Mouse (Mus musculus) MEL (cell line): ENCODE data around the gene Ttc29. TPM values are rescaled to one million over a fixed set of nuclear protein-coding genes. Genes with fewer than 3 reads are reported as not detected.

Experiments
- DNase-seq: peaks from one replicate; pipeline ENCODE4 v3.0.0; 2011; ENCODE audit warnings: low read depth, low spot score
- H3K27ac ChIP-seq: 2 replicates; pipeline ENCODE4 v1.5.1; 2012; ENCODE audit warnings: low read depth, mild to moderate bottlenecking, control low read depth, low read length, moderate library complexity; ENCODE audit not compliant: control insufficient read depth
- H3K27me3 ChIP-seq, 2 experiments: fragments of 150-350 bp in 1 of 2; sonication (generic) in 1 of 2; 2 replicates each; pipeline ENCODE4 v1.6.1; 2012; ENCODE audit warnings: low read length in 2 of 2, mild to moderate bottlenecking in 2 of 2, improper control_type of control experiment in 1 of 2, moderate library complexity in 1 of 2; ENCODE audit not compliant: insufficient read depth in 2 of 2, control insufficient read depth in 1 of 2
- H3K36me3 ChIP-seq, 2 experiments: 2 replicates each; pipeline ENCODE4 v1.6.1; 2012 to 2014; ENCODE audit warnings: low read length in 2 of 2, improper control_type of control experiment in 1 of 2, inconsistent platforms in 1 of 2, mild to moderate bottlenecking in 1 of 2; ENCODE audit not compliant: insufficient read depth in 2 of 2, control insufficient read depth in 1 of 2
- H3K4me1 ChIP-seq, 2 experiments: fragments of 150-350 bp in 1 of 2; sonication (generic) in 1 of 2; 2 replicates each; pipeline ENCODE4 v1.6.1; 2012; ENCODE audit warnings: low read length in 2 of 2, improper control_type of control experiment in 1 of 2, mild to moderate bottlenecking in 1 of 2; ENCODE audit not compliant: insufficient read depth in 2 of 2, control insufficient read depth in 1 of 2
- H3K4me3 ChIP-seq, 2 experiments: fragments of 150-350 bp in 1 of 2; sonication (generic) in 1 of 2; 2 replicates each; pipeline ENCODE4 v1.5.1; 2012; ENCODE audit warnings: low read depth in 2 of 2, low read length in 2 of 2, mild to moderate bottlenecking in 2 of 2, moderate library complexity in 2 of 2, control low read depth in 1 of 2, improper control_type of control experiment in 1 of 2; ENCODE audit not compliant: control insufficient read depth in 1 of 2, insufficient read depth in 1 of 2
- H3K79me2 ChIP-seq: 2 replicates; pipeline ENCODE4 v1.6.1; 2012; ENCODE audit warnings: mild to moderate bottlenecking, low read length, moderate library complexity; ENCODE audit not compliant: control insufficient read depth, poor library complexity, insufficient read depth
- H3K9ac ChIP-seq: 2 replicates; pipeline ENCODE4 v1.6.1; 2012; ENCODE audit warnings: low read depth, mild to moderate bottlenecking, control low read depth, low read length, moderate library complexity; ENCODE audit not compliant: control insufficient read depth, poor library complexity, severe bottlenecking
- H3K9me3 ChIP-seq: fragments of 150-350 bp; sonication (generic); replicated peaks from 2 replicates; pipeline ENCODE4 v1.6.1; 2012; ENCODE audit warnings: mild to moderate bottlenecking, low read length, improper control_type of control experiment, moderate library complexity; ENCODE audit not compliant: insufficient read depth
- CHD1 ChIP-seq: IDR thresholded peaks from 2 replicates; pipeline ENCODE4 v1.6.1; 2012; ENCODE audit warnings: low read depth, mild to moderate bottlenecking, inconsistent platforms, low read length, improper control_type of control experiment
- CHD2 ChIP-seq: IDR thresholded peaks from 2 replicates; pipeline ENCODE4 v1.6.1; 2011; ENCODE audit warnings: low read length, improper control_type of control experiment
- E2F4 ChIP-seq: IDR thresholded peaks from 2 replicates; pipeline ENCODE4 v1.6.1; 2011; ENCODE audit warnings: low read depth, low read length, improper control_type of control experiment, borderline replicate concordance
- ELF1 ChIP-seq: IDR thresholded peaks from 2 replicates; pipeline ENCODE4 v1.6.1; 2014; ENCODE audit warnings: low read depth, mild to moderate bottlenecking, inconsistent platforms, low read length, improper control_type of control experiment, moderate library complexity
- ETS1 ChIP-seq: IDR thresholded peaks from 2 replicates; pipeline ENCODE4 v1.6.1; 2012; ENCODE audit warnings: low read depth, mild to moderate bottlenecking, inconsistent platforms, low read length, improper control_type of control experiment, moderate library complexity
- GABPA ChIP-seq: IDR thresholded peaks from 2 replicates; pipeline ENCODE4 v1.6.1; 2012; ENCODE audit warnings: low read depth, mild to moderate bottlenecking, inconsistent platforms, low read length, improper control_type of control experiment, moderate library complexity
- GATA1 ChIP-seq: IDR thresholded peaks from 2 replicates; pipeline ENCODE4 v1.6.1; 2011; ENCODE audit warnings: low read depth, low read length, improper control_type of control experiment
- HCFC1 ChIP-seq: IDR thresholded peaks from 2 replicates; pipeline ENCODE4 v1.6.1; 2012; ENCODE audit warnings: low read depth, mild to moderate bottlenecking, inconsistent platforms, low read length, improper control_type of control experiment, moderate library complexity
- JUND ChIP-seq: IDR thresholded peaks from 2 replicates; pipeline ENCODE4 v1.6.1; 2011; ENCODE audit warnings: low read depth, mild to moderate bottlenecking, improper control_type of control experiment, low read length
- KAT2A ChIP-seq: conservative IDR thresholded peaks from 2 replicates; pipeline ENCODE4 v1.6.1; 2012; ENCODE audit warnings: low read depth, low read length, improper control_type of control experiment, inconsistent platforms
- MAFK ChIP-seq: IDR thresholded peaks from 2 replicates; pipeline ENCODE4 v1.6.1; 2011; ENCODE audit warnings: low read depth, mild to moderate bottlenecking, low read length, improper control_type of control experiment, borderline replicate concordance
- MAZ ChIP-seq: IDR thresholded peaks from 2 replicates; pipeline ENCODE4 v1.6.1; 2012; ENCODE audit warnings: low read depth, mild to moderate bottlenecking, inconsistent platforms, low read length, improper control_type of control experiment
- MEF2A ChIP-seq: IDR thresholded peaks from 2 replicates; pipeline ENCODE4 v1.6.1; 2014; ENCODE audit warnings: low read depth, mild to moderate bottlenecking, inconsistent platforms, low read length, improper control_type of control experiment; ENCODE audit not compliant: poor library complexity, insufficient replicate concordance, severe bottlenecking; ENCODE audit errors: extremely low read depth
- MYB ChIP-seq: IDR thresholded peaks from 2 replicates; pipeline ENCODE4 v1.6.1; 2011; ENCODE audit warnings: mild to moderate bottlenecking, low read depth, low read length, improper control_type of control experiment
- MYC ChIP-seq: IDR thresholded peaks from 2 replicates; pipeline ENCODE4 v1.6.1; 2011; ENCODE audit warnings: low read depth, mild to moderate bottlenecking, low read length, improper control_type of control experiment, moderate library complexity
- NELFE ChIP-seq: IDR thresholded peaks from 2 replicates; pipeline ENCODE4 v1.6.1; 2011; ENCODE audit warnings: low read depth, low read length, improper control_type of control experiment
- NRF1 ChIP-seq: IDR thresholded peaks from 2 replicates; pipeline ENCODE4 v1.6.1; 2014; ENCODE audit warnings: low read depth, mild to moderate bottlenecking, inconsistent platforms, low read length, improper control_type of control experiment, moderate library complexity; ENCODE audit not compliant: poor library complexity, insufficient read depth, severe bottlenecking
- POLR2AphosphoS5 ChIP-seq: IDR thresholded peaks from 2 replicates; pipeline ENCODE4 v1.6.1; 2012; ENCODE audit warnings: low read depth, borderline replicate concordance, mild to moderate bottlenecking, inconsistent platforms, low read length, moderate library complexity, mixed read lengths
- RCOR1 ChIP-seq: IDR thresholded peaks from 2 replicates; pipeline ENCODE4 v1.6.1; 2012; ENCODE audit warnings: low read depth, mild to moderate bottlenecking, inconsistent platforms, low read length, improper control_type of control experiment
- SIN3A ChIP-seq: IDR thresholded peaks from 2 replicates; pipeline ENCODE4 v1.6.1; 2012; ENCODE audit warnings: low read length, improper control_type of control experiment, inconsistent platforms
- SMC3 ChIP-seq: IDR thresholded peaks from 2 replicates; pipeline ENCODE4 v1.6.1; 2011; ENCODE audit warnings: low read depth, low read length, improper control_type of control experiment
- TAL1 ChIP-seq: IDR thresholded peaks from 2 replicates; pipeline ENCODE4 v1.6.1; 2012; ENCODE audit warnings: mild to moderate bottlenecking, inconsistent platforms, low read length, moderate library complexity, mixed read lengths
- TBP ChIP-seq: IDR thresholded peaks from 2 replicates; pipeline ENCODE4 v1.8.0; 2011; ENCODE audit warnings: low read depth, low read length, improper control_type of control experiment
- USF1 ChIP-seq: IDR thresholded peaks from 2 replicates; pipeline ENCODE4 v1.6.1; 2014; ENCODE audit warnings: low read depth, mild to moderate bottlenecking, inconsistent platforms, low read length, improper control_type of control experiment, moderate library complexity
- ZC3H11A ChIP-seq: IDR thresholded peaks from 2 replicates; pipeline ENCODE4 v1.6.1; 2012; ENCODE audit warnings: low read depth, mild to moderate bottlenecking, inconsistent platforms, low read length, improper control_type of control experiment
- ZKSCAN1 ChIP-seq: IDR thresholded peaks from 2 replicates; pipeline ENCODE4 v1.6.1; 2012; ENCODE audit warnings: low read depth, mild to moderate bottlenecking, inconsistent platforms, low read length, improper control_type of control experiment, moderate library complexity
- ZNF384 ChIP-seq: IDR thresholded peaks from 2 replicates; pipeline ENCODE4 v1.6.1; 2012; ENCODE audit warnings: low read depth, mild to moderate bottlenecking, inconsistent platforms, low read length, improper control_type of control experiment
- polyA plus RNA-seq, 2 experiments: library from polyadenylated mRNA; stranded (reverse) in 1 of 2; unstranded in 1 of 2; fragments of >175 nt in 1 of 2; fragments of >200 nt in 1 of 2; gene quantifications; 2 replicates each; pipeline versions ENCODE4 v1.2.1 to v1.2.4; 2012; ENCODE audit warnings: low replicate concordance in 2 of 2, low read depth in 1 of 2; ENCODE audit not compliant: insufficient read length in 2 of 2, insufficient read depth in 1 of 2, missing spikeins in 1 of 2
- total RNA-seq: library from RNA; depleted of rRNA; stranded (reverse); fragments of 300-350 nt; gene quantifications from 2 replicates; pipeline ENCODE4 v1.2.3, GENCODE M21; 2012

The Ttc29 gene
- total and polyA plus RNA-seq, 3 experiments: not detected

DNA sequence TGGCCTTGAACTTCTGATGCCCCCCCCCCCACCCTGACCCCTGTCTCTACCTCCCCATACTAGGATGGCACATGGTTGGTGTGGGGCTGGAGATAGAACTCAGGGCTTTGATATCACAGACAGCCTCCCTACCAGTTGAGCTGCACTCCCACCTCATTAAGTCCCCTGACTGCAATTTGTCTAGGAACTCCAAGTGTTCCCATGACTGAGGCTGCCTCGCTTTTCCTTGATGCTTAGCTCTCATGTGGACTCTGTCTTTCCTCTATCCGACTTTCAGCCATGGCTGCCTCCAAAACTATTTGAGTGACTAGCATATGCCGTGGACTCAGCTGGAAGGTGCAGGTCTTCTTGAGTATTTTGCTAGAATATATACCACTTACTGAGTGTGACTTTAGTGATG lies 110.3 kb downstream of the Ttc29 start:
- TF ChIP-seq MAFK (no peak), JUND (no peak), HCFC1 (no peak), CHD1 (no peak), KAT2A (no peak), ZKSCAN1 (no peak), MAZ (no peak), MYB (no peak), GABPA (no peak), ETS1 (no peak), ZC3H11A (no peak), CHD2 (no peak), GATA1 (no peak), MEF2A (no peak), SIN3A (no peak), ZNF384 (no peak), NRF1 (no peak), TBP (no peak)
- no peak overlapping the region for H3K9ac ChIP-seq
- H3K79me2 ChIP-seq: no peaks in the 10 kb centered on the region
- H3K36me3 ChIP-seq: no peaks in the 10 kb centered on the region
- no peaks in the 10 kb centered on the region for H3K4me1 ChIP-seq
- H3K9me3 ChIP-seq: no peaks in the 10 kb centered on the region
- H3K27ac ChIP-seq: no peak overlapping the region
- no peaks in the 10 kb centered on the region for H3K27me3 ChIP-seq
- H3K4me3 ChIP-seq: no peak overlapping the region
- no peak for DNase-seq

DNA sequence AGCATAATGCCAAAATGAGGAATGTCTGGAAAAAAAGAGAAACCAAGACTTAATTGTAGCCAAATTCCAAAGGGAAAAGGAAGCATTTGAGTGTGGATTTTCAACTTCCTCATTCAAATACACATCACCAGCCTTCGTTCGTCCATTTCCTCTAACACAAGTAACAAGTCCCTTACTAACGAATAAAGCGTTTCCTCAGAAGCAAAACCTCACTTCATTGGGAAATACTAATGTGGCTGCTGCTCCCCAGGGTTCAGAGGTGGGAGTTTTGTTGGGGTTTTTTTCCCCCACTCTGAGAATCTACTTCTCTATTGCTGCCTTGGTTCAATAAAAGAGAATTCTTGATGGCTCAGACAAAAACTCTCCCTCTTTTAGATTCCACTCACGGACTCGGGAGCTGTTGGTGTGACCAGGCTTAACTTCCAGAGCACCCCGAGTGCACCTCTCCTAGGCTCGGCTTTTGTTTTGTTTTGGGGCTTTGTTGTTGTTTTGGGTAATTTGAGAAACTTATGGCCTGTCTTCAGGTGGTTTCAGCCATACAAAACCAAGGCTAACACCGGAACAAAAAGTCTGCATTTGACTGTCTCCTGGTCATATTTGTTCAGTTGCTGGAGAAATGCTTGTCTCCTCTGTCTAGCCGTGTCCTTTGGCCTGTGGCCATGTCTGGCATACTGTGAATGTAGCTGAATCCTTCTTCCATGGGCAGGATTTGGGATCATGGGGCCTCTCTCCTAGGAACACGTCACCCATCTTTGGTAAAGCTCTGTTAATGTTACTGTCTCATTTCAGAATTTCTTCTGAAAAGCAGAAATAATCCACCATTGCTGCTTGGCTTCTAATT lies 127.8 kb downstream of the Ttc29 start:
- H3K27me3 ChIP-seq: no peaks in the 10 kb centered on the region
- H3K4me3 ChIP-seq: no peak overlapping the region
- H3K36me3 ChIP-seq: no peaks in the 10 kb centered on the region
- H3K4me1 ChIP-seq: no peaks in the 10 kb centered on the region
- H3K9ac ChIP-seq: no peak overlapping the region
- no peak for DNase-seq
- H3K27ac ChIP-seq: no peak overlapping the region
- no peak for TF ChIP-seq USF1
- TF ChIP-seq SMC3: no peak
- no peak for TF ChIP-seq ELF1
- TF ChIP-seq MYC: no peak
- TF ChIP-seq ZNF384: no peak
- TF ChIP-seq RCOR1: no peak
- no peak for TF ChIP-seq POLR2AphosphoS5
- no peak for TF ChIP-seq E2F4
- no peak for TF ChIP-seq HCFC1
- no peak for TF ChIP-seq SIN3A
- TF ChIP-seq TAL1: no peak
- TF ChIP-seq CHD2: no peak
- no peak for TF ChIP-seq CHD1
- TF ChIP-seq NELFE: no peak
- TF ChIP-seq JUND: no peak
- H3K9me3 ChIP-seq: no peaks in the 10 kb centered on the region
- H3K79me2 ChIP-seq: no peaks in the 10 kb centered on the region
